Mouse (Mus musculus) embryo, embryonic 11 days (tissue): ENCODE measurements around the gene Dlgap1.

Source experiments
- DNase-seq: peaks from one replicate; pipeline ENCODE4 v3.0.0-alpha.2; 2015

Dlgap1 gene

DNA sequence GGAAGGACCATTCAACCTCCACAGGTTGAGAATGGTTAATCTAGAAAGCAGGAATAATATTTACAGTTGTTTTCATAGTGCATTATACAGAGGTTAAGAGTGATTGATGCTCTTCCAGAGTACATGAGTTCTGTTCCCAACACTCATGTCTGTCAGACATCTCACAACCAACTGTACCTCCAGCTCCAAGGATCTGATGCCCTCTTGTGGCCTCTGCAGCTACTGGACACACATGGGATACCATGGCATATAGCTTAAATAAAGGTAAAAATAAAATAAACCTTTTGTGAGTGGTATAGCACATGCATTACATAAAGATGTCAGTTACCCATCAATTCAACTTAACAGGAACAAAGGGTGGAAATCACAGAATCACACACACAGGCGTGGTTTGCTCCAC lies 674.3 kb downstream of the Dlgap1 start:
- no peak for DNase-seq

DNA sequence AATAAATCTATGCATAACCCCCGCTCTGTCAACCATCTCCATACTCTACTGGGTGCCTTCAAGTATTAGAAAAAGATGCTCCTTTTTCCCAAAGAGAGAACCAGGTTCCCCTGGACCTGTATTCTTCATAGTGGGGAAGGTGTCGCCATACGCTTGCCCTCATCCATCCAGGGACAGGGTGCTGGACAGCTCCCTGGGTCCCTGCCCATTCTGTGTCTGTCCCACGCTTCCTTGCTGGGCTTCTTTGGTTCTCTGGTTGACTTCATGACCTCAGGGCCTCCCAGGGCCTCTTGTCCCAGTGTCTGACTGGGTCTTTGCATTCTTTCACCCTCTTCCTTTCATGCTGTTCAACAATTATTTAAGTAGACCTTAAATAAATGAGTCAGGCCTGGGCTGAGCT lies 677.8 kb downstream of the Dlgap1 start:
- DNase-seq: peak; percentile 36

DNA sequence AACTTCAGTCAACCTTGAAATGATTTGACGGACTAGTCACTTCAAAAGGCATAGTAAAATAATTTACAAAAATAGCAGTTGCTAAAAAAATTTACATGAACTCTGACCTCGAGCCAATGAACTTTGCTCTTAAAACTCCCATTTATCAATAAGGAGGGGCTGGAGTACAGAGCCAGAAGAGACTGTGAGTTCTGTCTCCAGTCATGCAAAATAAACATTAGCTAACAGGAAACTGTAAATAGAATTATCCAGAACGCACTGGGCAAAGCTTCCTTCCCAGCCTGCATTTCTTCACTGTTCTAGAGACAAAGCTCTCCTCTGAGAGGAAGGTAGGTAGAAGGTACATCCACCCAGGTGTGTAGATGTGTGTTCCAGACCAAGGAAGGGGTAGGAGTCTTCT lies 692.5 kb downstream of the Dlgap1 start:
- DNase-seq: no peak

DNA sequence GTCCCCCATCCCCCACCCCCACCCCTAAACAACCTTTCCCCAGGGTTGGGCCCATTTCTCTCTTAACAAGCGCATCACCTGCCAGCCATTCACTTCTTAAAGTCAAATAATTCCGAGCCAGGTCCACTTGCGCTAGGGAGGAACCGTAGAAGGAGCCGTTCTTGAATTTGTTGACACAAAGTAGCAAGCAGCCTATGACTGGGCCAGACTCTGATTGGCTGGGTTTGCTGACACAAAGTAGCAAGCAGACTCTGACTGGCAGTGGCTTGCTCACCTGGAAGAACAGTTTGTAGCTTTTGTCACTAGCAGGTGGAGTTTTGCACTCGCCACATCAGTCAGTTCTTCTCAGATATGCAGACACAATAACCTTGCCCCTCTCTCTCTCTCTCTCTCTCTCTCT lies 695.1 kb downstream of the Dlgap1 start:
- DNase-seq: no peak

DNA sequence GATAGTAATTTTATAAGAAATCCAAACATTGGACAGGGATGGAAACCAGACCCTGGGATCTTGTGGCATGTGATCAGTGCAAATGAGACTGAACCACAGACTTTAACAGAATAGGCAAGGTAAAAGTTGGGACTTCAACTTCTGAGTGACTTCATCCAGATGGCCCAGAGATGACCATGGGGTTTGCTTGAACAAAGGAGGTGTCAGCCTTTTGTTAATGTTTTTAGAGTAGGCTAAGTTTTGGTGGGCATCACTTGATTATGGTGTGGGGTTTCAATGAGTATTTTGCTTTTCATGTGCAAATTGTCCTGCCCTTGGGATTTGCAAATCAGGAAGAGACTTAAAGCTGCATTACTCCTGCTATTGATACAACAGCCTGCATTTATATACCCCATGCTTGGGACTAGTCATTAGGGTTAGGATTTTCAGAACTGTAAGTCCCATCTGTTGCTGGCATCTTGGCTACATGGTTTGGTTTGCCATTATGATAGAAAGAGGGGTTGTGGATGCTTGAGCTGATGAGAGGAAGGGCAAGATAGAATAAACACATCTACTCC lies 695.7 kb downstream of the Dlgap1 start:
- DNase-seq: no peak

DNA sequence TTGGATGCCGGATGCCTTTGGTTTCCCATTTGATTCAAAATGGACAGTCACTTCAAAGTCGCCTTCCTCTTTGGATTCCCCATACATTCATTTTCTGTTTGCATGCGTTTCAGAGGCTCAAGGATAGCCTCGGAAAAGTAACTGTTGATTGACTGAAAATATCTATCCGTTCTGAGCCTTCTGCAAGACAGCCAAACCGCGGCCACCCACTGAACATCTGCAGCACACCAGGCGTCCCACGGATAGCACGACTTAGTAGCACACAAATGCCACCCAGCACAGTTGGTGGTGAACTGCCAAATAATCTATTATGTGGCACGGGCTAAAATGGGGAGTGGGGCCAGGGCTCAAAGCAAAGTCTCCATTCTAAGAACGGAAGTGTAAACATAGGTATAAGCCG lies 705.1 kb downstream of the Dlgap1 start:
- no peak for DNase-seq

DNA sequence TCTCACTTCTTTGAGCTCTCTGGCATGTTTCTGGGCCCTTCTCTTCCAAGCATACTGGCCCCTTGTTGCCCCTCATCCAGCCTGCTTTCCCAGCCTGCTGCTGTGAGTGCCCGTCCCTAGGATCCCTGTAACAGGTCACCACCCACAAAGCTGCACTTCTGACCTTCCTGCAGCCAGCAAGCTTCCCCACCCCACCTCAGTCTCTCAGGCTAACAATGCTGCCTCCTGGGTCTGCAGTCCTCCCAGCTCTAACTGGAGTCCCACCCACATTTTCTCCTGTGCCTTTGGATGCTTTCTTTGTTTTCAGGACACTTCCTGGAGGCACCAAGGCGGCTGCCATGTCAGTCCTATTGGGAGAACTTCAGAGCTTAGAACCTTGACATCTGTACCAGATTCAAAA lies 707.6 kb downstream of the Dlgap1 start:
- no peak for DNase-seq

DNA sequence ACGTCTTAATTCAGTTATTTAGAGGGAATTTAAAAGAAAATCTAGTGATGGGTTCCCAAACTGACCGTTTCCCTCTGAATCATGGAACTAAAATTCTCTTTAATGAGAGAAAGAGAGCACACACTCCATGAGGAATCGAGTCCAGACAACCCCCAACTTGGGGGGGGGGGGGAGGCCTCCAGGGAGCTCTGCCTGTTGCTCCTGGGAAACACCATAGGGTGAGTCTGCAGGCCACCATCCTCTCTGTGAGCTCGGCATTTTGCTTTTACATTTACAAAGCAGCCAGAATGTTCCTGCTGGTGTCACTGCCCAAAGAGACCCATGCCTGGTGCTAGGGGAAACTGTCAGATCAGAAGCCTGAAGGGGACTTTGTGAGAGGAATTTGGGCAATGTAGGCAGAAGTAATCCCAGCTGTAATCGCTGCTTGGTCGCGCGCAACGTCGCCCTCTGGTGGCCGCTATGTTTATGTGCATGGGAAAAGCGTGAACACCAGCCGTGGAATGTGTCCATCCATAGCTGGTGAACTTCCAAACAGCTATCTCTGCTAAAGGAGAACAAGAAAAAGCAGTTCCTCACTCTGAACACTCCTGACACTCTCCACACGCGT lies 714.8 kb downstream of the Dlgap1 start:
- DNase-seq: peak; percentile 80

DNA sequence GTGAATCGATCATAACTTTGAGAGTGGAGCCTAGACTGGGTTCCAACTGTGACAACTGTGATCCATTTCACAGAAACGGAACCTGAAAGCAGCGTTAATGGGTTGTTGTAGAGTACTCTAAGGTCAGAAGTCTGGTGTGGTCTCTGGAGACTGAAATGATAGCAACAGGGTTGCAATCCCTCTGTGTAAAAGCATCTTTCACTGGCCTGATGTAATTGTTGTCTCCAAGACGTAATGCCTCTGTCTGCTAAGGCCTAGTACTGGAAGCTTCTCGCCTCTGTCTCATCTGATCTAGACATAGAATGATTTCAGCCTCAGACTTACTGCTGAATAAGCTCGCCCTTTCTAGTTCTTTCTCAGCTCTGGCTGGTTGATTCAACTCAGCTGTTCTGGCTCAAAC lies 721.3 kb downstream of the Dlgap1 start:
- no peak for DNase-seq

DNA sequence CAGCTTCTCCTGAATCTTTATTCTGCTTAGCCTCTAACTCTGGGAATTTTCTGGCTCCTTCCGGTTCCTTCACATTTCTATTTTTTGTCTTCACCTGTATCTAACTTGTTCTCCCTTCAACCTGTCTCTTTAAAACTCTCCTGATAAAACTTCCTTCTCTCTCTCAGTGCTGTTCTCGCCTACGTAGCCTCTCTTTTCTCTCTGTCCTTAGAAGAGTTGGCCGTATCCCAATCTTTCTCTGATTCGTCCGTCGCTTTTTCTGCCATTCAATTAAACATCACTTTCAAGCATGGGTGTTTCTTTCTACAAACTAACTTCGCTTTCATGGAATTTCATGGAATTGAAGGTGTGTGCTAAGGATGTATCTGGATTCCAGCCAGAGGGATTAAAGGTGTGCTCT lies 721.7 kb downstream of the Dlgap1 start:
- DNase-seq: no peak

DNA sequence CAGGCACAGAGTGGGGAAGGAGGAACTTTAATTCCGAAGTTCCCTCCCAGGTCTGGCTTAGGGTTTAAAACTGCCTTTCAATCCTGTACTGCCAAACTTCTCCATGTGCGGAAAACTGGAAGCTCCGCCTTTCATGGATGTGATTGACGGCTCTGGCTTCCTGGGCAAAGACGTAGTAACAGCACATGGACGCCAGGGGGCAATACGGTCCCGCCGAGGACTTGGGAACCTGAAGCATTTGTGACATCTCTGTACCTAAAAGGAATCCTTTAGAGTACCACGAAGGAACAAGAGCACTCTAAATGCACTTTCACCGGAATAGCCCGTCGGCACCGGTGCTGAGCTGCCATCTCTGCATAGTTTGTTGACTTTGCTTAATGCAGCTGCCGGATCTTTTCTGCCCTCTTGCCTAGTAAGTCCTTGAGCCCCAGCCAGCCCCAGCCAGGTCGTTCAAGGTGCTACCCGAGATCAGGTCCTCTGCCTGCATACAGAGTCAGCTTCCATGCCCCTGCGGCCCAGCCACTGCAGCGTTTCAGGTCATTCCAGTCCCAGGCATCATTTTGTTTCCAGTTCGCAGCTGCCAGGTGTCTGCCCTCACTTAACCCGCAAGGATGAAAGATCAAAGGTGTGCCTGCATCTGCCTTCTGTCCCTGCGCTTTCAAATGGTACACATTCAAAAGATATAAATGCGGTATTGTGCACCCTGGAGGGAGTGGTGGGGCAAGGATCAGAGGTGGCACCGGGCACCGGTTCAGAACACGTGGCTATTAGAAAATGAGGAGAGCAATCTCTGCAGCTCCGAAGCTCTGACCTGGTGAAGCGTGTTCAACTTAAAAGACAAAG lies 738.3 kb downstream of the Dlgap1 start:
- DNase-seq: peak; percentile 87

DNA sequence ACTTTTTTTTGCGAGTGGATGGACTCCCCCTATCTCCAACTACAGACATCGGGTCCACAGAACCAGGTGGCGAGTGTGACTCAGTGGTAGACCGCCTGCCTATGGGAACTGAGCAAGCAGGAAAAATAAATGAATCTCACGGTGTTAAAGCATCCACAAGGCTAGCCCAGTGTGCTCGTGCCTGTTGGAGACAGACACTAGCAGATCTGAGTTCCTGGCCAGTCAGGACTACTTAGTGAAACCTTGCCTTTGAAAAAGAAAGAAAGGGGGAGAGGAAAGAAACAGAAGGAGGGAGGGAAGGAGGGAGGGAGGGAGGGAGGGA lies 738.9 kb downstream of the Dlgap1 start:
- no peak for DNase-seq

DNA sequence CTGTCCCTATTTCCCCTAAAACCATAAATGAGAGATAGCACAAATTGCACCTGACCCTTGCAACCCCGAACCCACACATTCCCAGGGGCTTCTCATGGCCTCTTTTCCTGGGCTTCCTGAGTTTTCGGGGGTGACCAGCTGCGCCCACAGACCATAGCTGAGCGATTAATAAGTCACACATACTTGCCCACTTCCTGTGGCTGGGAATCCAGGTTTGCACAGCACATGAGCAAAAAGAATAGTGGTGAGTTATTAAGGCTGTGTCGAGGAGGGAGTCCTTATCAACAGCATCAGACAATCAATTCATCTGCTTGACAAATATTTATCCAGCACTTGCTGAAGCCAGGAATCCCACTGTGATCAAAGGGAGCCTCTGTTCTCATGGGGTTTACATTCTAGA lies 740.7 kb downstream of the Dlgap1 start:
- DNase-seq: no peak

DNA sequence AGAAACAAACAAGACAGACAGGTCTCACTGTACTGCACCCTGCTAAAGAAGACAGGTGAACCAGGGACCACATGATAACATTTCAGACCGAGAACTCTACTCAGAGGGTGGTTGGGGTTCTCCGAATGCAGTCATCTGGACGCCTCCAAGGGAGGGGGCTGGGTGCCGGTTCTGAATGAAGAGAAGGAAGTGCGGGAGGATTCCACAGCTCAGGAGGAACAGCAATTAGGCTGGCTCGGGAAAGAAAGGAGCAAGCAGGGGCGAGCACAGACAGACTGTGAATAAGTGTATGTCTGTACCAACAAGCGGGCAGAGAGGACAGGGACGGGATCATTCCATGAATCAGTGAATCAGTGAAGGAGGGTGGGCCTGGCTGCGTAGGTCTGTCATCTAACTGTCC lies 744.6 kb downstream of the Dlgap1 start:
- DNase-seq: no peak

DNA sequence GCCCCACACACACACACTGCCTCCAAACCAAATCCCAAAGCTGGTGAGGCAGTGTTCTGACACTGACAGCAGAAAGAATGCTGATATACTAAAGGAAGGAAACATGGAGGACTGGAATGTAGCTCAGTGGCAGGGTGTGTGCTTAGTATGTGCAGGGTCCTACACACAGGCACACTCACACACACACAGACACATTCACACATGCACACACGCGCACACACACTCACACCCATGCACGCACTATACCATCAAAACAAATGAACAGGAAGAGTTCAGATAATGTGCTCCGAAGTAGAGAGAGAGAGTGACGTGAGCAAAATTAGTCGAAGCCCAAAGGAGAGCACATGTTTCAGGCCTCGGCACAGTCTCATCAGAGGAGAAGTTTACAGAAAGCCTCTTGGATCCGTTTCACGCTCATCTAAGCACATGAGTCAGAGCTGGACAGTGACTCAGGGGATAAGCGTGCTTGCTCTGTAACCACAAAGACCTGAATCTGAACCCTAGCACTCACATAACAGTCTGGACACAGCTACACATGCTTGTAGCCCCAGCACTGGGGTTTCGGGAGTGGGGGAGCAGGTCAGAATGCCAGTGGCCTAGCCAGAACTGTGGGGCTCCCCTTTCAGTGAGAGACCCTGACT lies 750.9 kb downstream of the Dlgap1 start:
- DNase-seq: no peak

DNA sequence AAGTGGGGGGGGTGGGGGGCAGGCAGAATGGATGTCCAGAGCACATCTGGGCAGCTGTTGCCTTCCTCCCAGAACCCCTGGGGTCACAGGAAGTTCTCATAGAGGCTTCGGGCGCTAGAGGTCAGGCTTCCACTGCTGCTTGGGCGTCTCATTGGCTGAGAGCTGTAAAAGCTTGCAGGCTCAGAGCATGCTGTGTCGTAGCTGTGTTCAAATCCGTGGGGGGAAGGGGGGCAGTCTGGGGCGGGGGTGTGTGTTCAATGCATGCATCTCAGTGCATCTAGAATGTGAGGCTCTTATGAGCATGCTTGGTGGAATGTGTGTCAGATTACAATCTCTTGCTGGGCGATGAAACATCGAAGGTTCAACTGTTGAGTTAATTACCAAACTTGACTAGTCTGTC lies 751.9 kb downstream of the Dlgap1 start:
- DNase-seq: peak; percentile 80

DNA sequence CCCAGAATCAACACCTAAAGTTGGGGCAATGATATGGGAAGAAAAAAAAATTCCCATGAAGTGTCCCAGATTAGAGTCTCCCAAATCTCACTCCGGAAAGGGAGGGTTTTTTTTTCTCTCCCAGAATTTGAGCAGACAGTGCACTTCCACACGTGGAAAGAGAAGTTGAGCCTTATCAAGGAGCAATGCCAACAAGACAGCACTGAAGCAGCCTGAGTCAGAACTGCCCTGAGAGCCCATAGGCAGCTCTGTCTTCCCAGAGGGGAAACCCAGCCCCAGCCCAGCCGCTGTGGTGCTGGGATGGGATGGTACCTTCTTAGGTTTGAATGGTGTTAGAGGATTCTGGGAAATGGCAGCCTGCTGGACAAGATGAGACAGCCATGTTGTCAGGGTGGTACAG lies 753.3 kb downstream of the Dlgap1 start:
- DNase-seq: no peak

DNA sequence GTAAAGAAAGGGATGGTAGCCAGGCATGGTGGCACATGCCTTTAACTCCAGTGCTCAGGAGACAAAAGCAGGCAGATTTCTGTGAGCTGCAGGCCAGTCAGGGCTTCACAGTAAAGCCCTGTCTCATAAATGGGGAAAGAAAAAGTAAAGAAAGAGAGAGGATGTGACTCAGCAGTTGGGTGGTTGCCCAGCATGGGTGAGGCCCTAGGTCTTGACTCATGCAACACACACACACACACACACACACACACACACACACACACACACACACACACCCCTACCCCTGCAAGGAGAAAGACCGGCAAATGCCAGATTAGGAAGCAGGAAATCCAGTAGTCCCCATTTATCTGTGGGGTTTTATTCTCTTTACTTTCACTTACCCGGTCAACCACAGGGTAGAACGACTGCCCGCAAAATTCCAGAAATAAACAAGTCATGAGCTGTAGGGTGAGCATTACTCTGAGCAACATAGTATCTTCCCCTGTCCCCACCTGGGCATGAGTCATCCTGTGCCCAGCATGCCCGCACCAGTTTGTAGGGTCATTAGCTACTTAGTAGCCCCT lies 759.9 kb downstream of the Dlgap1 start:
- no peak for DNase-seq

DNA sequence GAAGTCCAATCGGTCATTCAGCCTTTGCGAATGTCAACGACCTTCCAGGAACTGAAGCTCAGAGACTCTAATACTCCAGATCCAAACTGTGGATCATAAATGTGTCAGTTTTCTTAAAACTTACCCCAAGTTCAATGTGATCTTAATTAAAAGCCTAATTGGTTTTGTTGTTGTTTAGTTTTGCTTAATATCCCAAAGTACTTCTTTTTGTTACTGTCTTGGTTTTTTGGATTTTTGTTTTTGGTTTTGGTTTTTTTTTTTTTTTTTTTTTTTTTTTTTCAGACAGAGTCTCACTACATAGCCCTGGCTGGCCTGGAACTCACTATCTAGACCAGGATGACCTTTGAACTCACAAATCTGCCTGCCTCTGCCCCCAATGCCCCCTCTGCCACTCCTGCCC lies 765.9 kb downstream of the Dlgap1 start:
- no peak for DNase-seq

DNA sequence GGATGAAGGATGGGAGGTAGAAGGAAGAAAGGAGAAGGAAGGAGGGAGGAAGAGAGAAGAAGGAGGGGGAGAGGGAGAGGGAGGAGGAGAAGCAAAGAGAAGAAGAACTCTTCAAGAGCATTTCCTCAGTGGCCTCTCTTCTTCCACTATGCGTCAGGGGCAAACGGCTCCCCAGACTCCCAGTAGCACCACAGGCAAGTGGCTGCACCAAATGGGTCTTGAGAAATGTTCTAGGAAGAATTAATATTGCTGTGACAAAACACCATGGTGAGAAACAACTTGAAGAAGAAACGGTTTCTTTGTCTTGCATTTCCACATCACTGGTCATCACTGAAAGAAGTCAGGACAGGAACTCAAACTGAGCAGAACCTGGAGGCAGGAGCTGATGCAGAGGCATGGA lies 766.5 kb downstream of the Dlgap1 start:
- no peak for DNase-seq

DNA sequence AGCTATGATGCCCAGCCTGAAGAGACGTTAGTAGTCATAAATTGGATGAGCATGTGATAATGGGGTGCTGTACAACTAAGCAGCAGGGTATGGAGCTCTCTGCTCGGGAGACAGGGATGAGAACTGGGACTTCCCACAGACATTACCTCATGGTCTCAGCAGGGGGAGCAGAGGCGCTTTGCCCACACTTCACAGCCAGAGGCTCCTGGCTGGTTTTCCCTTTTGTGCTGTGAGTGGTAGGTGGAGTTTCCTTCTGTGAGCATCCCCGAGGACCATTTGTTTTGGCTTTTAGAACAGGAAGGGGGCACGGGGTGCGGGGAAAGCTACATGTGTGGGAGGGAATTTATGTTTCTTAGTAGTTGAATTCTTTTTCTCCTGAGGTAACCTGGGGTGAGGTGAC lies 768.6 kb downstream of the Dlgap1 start:
- DNase-seq: peak; percentile 84

DNA sequence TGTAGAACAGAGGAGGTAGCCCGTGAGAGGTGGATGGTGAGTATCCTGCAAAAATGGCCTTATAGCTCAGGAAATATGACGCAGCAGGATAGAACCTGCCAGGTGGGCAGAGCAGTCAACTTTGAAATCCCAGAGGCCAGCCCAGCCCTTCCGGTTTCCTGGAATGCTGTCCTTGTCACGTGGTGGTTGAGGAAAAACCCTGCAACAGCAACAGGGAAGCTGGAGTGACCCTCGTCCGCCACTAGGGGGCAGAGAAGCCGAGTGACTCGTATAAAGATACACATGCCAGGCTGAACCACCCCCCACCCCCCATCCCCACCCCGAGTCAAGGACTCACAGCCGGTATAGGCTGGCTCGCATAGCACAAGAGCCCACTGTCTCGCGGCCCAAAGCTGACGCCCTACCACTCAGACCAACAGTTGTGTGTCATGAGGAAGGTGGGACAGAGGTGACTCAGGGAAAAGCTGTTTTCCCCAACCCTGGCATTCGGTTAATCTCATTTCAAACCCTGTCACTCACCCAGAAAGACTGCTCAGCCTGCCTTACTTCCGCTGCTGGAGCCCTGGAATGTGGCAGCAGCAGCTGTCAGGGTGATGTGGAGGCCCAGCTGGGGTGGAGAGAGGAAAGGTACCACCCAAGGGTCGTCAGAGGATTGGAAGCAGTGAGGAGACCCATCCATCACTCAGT lies 769.4 kb downstream of the Dlgap1 start:
- DNase-seq: peak; percentile 94

DNA sequence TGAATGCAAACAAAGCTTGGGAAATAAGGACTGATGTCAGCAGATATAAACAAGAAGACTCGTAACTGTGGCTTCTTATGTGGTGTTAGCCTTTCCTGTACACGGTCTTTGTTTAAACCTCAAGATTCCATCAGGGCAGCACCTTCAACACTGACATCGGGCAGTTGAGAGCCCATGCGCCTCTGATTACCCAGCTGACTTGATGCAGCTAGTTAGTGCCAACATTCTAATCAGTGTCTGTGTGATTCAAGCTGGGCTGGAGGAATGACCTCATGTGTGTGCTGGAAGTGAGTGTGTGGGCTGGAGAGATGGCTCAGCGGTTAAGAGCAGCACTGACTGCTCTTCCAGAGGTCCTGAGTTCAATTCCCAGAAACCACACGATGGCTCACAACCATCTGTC lies 770.5 kb downstream of the Dlgap1 start:
- DNase-seq: no peak
